Mouse (Mus musculus) left cerebral cortex, adult 11 months (tissue): ENCODE data around the gene Scg5.

Experiments used
- DNase-seq: peaks from one replicate; pipeline ENCODE4 v3.0.0; 2022; ENCODE audit warnings: low spot score

Scg5 gene

GRCm38 (mm10) chr2:113828943-113829882 lies at the start of gene Scg5:
Scg5 (minus strand) TSS chr2:113829121.
- DNase-seq: peak; percentile 80

GRCm38 (mm10) chr2:113870115-113870514 lies 41.2 kb upstream of the Scg5 start:
- no peak for DNase-seq

- DNase-seq: no peak
Observed at GRCm38 (mm10) chr2:113868404-113868803, 39.5 kb upstream of the Scg5 start.

- no peak for DNase-seq
Observed at GRCm38 (mm10) chr2:113866155-113866554, 37.2 kb upstream of the Scg5 start.

GRCm38 (mm10) chr2:113849141-113849540 lies 20.2 kb upstream of the Scg5 start:
- no peak for DNase-seq

- DNase-seq: peak; percentile 89
Observed at GRCm38 (mm10) chr2:113848245-113849121, 19.6 kb upstream of the Scg5 start, which contains the start of gene Arhgap11a. Arhgap11a (minus strand) TSS chr2:113848661.

GRCm38 (mm10) chr2:113847678-113848244 lies 18.8 kb upstream of the Scg5 start:
- no peak for DNase-seq

GRCm38 (mm10) chr2:113845081-113845480 lies 16.2 kb upstream of the Scg5 start:
- no peak for DNase-seq

GRCm38 (mm10) chr2:113841656-113842437 lies 12.9 kb upstream of the Scg5 start:
- DNase-seq: no peak

- no peak for DNase-seq
Observed at GRCm38 (mm10) chr2:113839488-113839887, 10.6 kb upstream of the Scg5 start.

- no peak for DNase-seq
Observed at GRCm38 (mm10) chr2:113835219-113835618, 6.3 kb upstream of the Scg5 start.

- DNase-seq: no peak
Observed at GRCm38 (mm10) chr2:113828086-113828942, 607 bp downstream of the Scg5 start.

GRCm38 (mm10) chr2:113823909-113824308 lies 5.0 kb downstream of the Scg5 start:
- no peak for DNase-seq

- DNase-seq: no peak
Observed at GRCm38 (mm10) chr2:113822367-113822766, 6.6 kb downstream of the Scg5 start.

- DNase-seq: no peak
Observed at GRCm38 (mm10) chr2:113821176-113821734, 7.7 kb downstream of the Scg5 start.

- DNase-seq: no peak
Observed at GRCm38 (mm10) chr2:113820117-113820516, 8.8 kb downstream of the Scg5 start.

GRCm38 (mm10) chr2:113817681-113818606 lies 11.0 kb downstream of the Scg5 start:
- no peak for DNase-seq

GRCm38 (mm10) chr2:113807640-113808039 lies 21.3 kb downstream of the Scg5 start:
- DNase-seq: no peak
